ENCODE assay signal across 26 mouse cellular contexts in the genomic region with DNA sequence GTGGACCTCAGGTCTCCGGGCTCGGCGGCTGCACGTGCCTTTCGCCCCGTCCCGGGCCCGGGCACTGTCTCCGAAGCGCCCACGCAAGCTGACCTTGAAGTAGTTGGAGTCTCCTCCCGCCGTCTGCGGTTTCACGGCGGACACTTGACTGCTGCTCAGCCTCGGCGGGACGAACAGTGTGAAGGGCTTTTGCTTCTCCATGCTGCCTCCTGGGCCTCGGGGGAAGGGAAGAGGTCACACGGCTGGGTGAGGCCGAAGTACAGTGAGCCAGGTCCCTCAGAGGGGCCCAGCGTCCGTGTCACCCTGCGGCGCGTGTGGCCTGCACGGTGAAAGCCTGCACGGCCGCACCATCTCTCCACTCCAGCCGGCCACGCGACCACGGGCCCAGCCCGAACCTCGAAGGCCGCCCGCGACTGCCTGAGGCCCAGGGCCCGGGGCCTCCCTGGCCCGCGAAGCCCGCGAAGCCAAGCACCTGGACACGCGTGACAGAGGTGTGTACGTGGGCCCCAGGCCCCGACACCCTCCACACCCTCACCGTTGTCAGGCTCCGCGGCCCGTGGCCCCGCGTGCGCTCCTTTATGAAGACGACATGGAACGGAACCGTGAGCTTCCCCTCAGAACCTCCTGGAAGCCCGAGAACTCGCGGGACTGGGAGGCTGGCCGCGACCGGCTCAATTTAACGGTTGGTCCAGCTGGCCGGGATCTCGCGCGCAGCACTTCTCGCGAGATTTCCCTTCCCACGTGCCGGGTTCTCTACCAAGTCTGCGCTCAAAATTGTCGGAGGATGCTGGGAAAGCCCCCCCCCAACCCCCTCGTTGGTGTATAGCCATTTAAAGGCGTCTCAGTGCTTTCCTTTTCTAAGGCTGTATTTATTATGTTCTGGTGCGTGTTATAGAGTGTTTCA. TPM values are rescaled to one million over a fixed set of nuclear protein-coding genes. Genes with fewer than 3 reads are reported as not detected.
A peak's percentile ranks its signal among the peaks of the same experiment; 100 is the strongest.
DNase-seq lines count a peak whose midpoint lies in the region; ATAC-seq and TF ChIP-seq lines count a peak whose summit lies in the region.
"Had no signal": no experiment of that assay in that cellular context is flagged by ENCODE, and none has a peak within 500 bp of the region (broad histone marks: within the 10 kb centered on the region; RNA-seq: fewer than 3 reads in every experiment).

Gene Sycp1, minus strand, starts transcription at position 650 of the 904 bp plus-strand sequence.

- no peak within 1 kb of the TSS for H3K27ac ChIP-seq in kidney, postnatal 0 days
- no peak within 1 kb of the TSS for H3K27ac ChIP-seq in ES-Bruce4 (ENCODE audit: insufficient read depth, low read length)
- no peak within 1 kb of the TSS for H3K27ac ChIP-seq in hindbrain, postnatal 0 days
- H3K27ac ChIP-seq: embryonic facial prominence, embryonic 10.5 days; forebrain, embryonic 13.5 days; heart, embryonic 13.5 days; hindbrain, embryonic 12.5 days had no signal

- TF ChIP-seq POLR2A in ES-Bruce4 (IDR thresholded peaks at IDR 0.05; ENCODE audit: insufficient read depth, low read length) = no peak

- 0 out of 2 replicates have a peak, but pooled peaks have one; percentile 36 for ATAC-seq in kidney, postnatal 0 days (replicated peaks; ENCODE audit: low FRiP score, low read depth)
- ATAC-seq in cerebellum, adult (ENCODE audit: insufficient number of reproducible peaks, low FRiP score, low TSS enrichment) = no peak
- no peak for ATAC-seq in hindbrain, postnatal 0 days
- ATAC-seq: activated CD4-positive, CD25-positive, alpha-beta regulatory T cell, adult 4 months; forebrain, embryonic 13.5 days; hindbrain, embryonic 16.5 days had no signal

- no peak for DNase-seq in kidney, postnatal 0 days (ENCODE audit: low spot score)
- no peak for DNase-seq in kidney, postnatal 36 days
- DNase-seq in 3134 (ENCODE audit: extremely low read depth, insufficient read length, low spot score) (peak; percentile 18), ZHBTc4 (ENCODE audit: low read depth, low spot score) (peak; percentile 75)
- no peak for DNase-seq in gastrocnemius, adult 18-20 months (ENCODE audit: low spot score)
- no peak for DNase-seq in hindbrain, postnatal 0 days (ENCODE audit: low spot score)
- DNase-seq: adrenal gland, postnatal 14 days; cerebellum, adult 2 months; cerebellum, postnatal 10 days; gastrocnemius, postnatal 25 days; heart, postnatal 4 days; kidney, adult 11 months had no signal

- H3K9ac ChIP-seq in kidney, postnatal 0 days (ENCODE audit: low read depth, low read length) = no peak within 1 kb of the TSS
- H3K9ac ChIP-seq in ES-Bruce4 (ENCODE audit: low read depth, poor library complexity, severe bottlenecking) = no peak within 1 kb of the TSS
- H3K9ac ChIP-seq in hindbrain, postnatal 0 days (replicated peaks; ENCODE audit: low read length) = no peak within 1 kb of the TSS
- H3K9ac ChIP-seq: forebrain, embryonic 13.5 days; heart, embryonic 13.5 days; hindbrain, embryonic 12.5 days had no signal

- no peak for TF ChIP-seq CTCF in kidney, postnatal 0 days (IDR thresholded peaks at IDR 0.05; ENCODE audit: low read depth)
- TF ChIP-seq CTCF in ES-Bruce4 (IDR thresholded peaks at IDR 0.05; ENCODE audit: low read depth, low read length) = no peak
- no peak for TF ChIP-seq CTCF in hindbrain, postnatal 0 days (IDR thresholded peaks at IDR 0.05; ENCODE audit: low read depth)

- no peak for TF ChIP-seq EP300 in ES-Bruce4 (IDR thresholded peaks at IDR 0.05; ENCODE audit: insufficient read depth, low read depth, low read length)

- H3K9me3 ChIP-seq in kidney, postnatal 0 days (replicated peaks; ENCODE audit: low read length) = no peaks in the 10 kb centered on the region
- no peaks in the 10 kb centered on the region for H3K9me3 ChIP-seq in ES-Bruce4 (replicated peaks; ENCODE audit: control insufficient read depth, insufficient read depth, low read length, poor library complexity, severe bottlenecking)
- no peaks in the 10 kb centered on the region for H3K9me3 ChIP-seq in hindbrain, postnatal 0 days (ENCODE audit: low read length)
- H3K9me3 ChIP-seq: G1E; heart, embryonic 13.5 days had no signal

- H3K4me1 ChIP-seq in kidney, postnatal 0 days (replicated peaks; ENCODE audit: insufficient read depth, low read length) = no peaks in the 10 kb centered on the region
- no peaks in the 10 kb centered on the region for H3K4me1 ChIP-seq in ES-Bruce4 (ENCODE audit: control insufficient read depth, insufficient read depth, low read length)
- no peaks in the 10 kb centered on the region for H3K4me1 ChIP-seq in hindbrain, postnatal 0 days (ENCODE audit: insufficient read depth, low read length)
- H3K4me1 ChIP-seq: embryonic facial prominence, embryonic 10.5 days; forebrain, embryonic 13.5 days; heart, embryonic 13.5 days; hindbrain, embryonic 12.5 days had no signal

- no peaks in the 10 kb centered on the region for H3K27me3 ChIP-seq in kidney, postnatal 0 days (ENCODE audit: insufficient read depth, low read length)
- peaks cover 3% of the 10 kb centered on the region; the same call in 1 of the 2 replicates for H3K27me3 ChIP-seq in ES-Bruce4 (ENCODE audit: control insufficient read depth, insufficient read depth, low read length, poor library complexity, severe bottlenecking)
- no peaks in the 10 kb centered on the region for H3K27me3 ChIP-seq in hindbrain, postnatal 0 days (ENCODE audit: insufficient read depth, low read length)
- H3K27me3 ChIP-seq: forebrain, embryonic 13.5 days; heart, embryonic 13.5 days; hindbrain, embryonic 12.5 days had no signal

- no peaks in the 10 kb centered on the region for H3K36me3 ChIP-seq in kidney, postnatal 0 days (ENCODE audit: insufficient read depth, low read length)
- no peaks in the 10 kb centered on the region for H3K36me3 ChIP-seq in ES-Bruce4 (ENCODE audit: control insufficient read depth, insufficient read depth, low read length, poor library complexity, severe bottlenecking)
- no peaks in the 10 kb centered on the region for H3K36me3 ChIP-seq in hindbrain, postnatal 0 days (ENCODE audit: insufficient read depth, low read length)
- H3K36me3 ChIP-seq: embryonic facial prominence, embryonic 10.5 days; heart, embryonic 13.5 days; hindbrain, embryonic 12.5 days had no signal

- no peak within 1 kb of the TSS for H3K4me3 ChIP-seq in kidney, postnatal 0 days (replicated peaks; ENCODE audit: low read depth, low read length)
- H3K4me3 ChIP-seq in ES-Bruce4 (ENCODE audit: low read depth, low read length) = peak within 1 kb of the TSS; percentile 22
- no peak within 1 kb of the TSS for H3K4me3 ChIP-seq in hindbrain, postnatal 0 days (ENCODE audit: low read length)
- H3K4me3 ChIP-seq: embryonic facial prominence, embryonic 10.5 days; forebrain, embryonic 13.5 days; heart, embryonic 13.5 days; hindbrain, embryonic 12.5 days had no signal

- H3K4me2 ChIP-seq in kidney, postnatal 0 days (ENCODE audit: low read length) = no peak within 1 kb of the TSS
- H3K4me2 ChIP-seq in hindbrain, postnatal 0 days (ENCODE audit: low read depth, low read length) = no peak within 1 kb of the TSS
- H3K4me2 ChIP-seq: forebrain, embryonic 13.5 days; heart, embryonic 13.5 days; hindbrain, embryonic 12.5 days had no signal

- WGBS in kidney, postnatal 0 days = 94% methylated on average over 78 of the region's 78 CpGs
- 96% methylated on average over 77 of the region's 78 CpGs for WGBS in hindbrain, postnatal 0 days

RNA-seq across cellular contexts. Expression of gene Sycp1, which starts in this region (rescaled TPM):
- polyA plus RNA-seq in kidney, postnatal 0 days (2015; fragmentation: Nextera tagmentation; extraction: Ambion mirVana) = not detected in 2 replicates
- polyA plus RNA-seq in ES-Bruce4 (2011; ENCODE audit: insufficient read depth, insufficient read length, low read depth, missing spikeins) = 1.8 and 3.7 TPM in 2 replicates
- total RNA-seq in gastrocnemius, adult 18-20 months (2021) = not detected
- total RNA-seq in hindbrain, postnatal 0 days (2014; rRNA removed) = not detected in 2 replicates
- 0.08 TPM in 1 of 2 replicates, not detected in the other for polyA plus RNA-seq in hindbrain, postnatal 0 days (2015; fragmentation: Nextera tagmentation; extraction: Ambion mirVana)
- total RNA-seq: adrenal gland, adult 18-20 months; gastrocnemius, postnatal 25 days; granulocyte monocyte progenitor cell, adult 5-6 weeks; heart, postnatal 4 days had no signal
- polyA plus RNA-seq: embryonic facial prominence, embryonic 10.5 days; embryonic facial prominence, embryonic 14.5 days; forebrain, embryonic 13.5 days; G1E; heart, embryonic 13.5 days; heart, postnatal 0 days; hindbrain, embryonic 12.5 days; hindbrain, embryonic 16.5 days; intestine, embryonic 14.5 days had no signal

Comparison
In these comparisons a context has a peak if more than half of its experiments do, and no peak if none do; other contexts are left out.
1. Peak in ATAC-seq in kidney, postnatal 0 days; RNA of the gene not detected or under 1 TPM.
2. DNase-seq: peak in 3134 (single experiment) and ZHBTc4 (single experiment); none in kidney, postnatal 0 days (single experiment), kidney, postnatal 36 days (0 of 2), gastrocnemius, adult 18-20 months (single experiment) and hindbrain, postnatal 0 days (single experiment).